Comparison of ENCODE assay signal across 15 mouse cellular contexts in the genomic region with DNA sequence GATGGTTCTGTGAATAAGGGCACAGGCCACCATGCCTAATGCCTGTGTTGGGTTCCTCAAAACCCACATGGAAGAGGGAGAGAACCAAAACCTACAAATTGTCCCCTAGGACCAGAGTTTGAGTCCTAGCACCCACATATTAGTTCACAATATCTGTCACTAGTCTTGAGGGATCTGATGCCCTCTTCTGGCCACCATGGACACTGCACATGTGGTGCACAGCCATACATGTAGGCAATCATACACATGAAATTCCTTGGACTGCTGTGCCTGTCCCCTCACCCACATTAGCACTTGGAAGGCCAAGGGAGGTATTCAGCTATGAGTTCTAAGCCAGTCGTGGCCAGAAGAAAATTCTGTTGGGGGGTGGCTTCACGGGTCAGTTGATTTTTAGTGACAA. TPM values are rescaled to one million over a fixed set of nuclear protein-coding genes. Genes with fewer than 3 reads are reported as not detected.
A peak's percentile ranks its signal among the peaks of the same experiment; 100 is the strongest.
DNase-seq lines count a peak whose midpoint lies in the region; ATAC-seq and TF ChIP-seq lines count a peak whose summit lies in the region.
"Had no signal": no experiment of that assay in that cellular context is flagged by ENCODE, and none has a peak within 500 bp of the region (broad histone marks: within the 10 kb centered on the region; RNA-seq: fewer than 3 reads in every experiment).

No protein-coding gene starts in this region.

- H3K9me3 ChIP-seq in hindbrain, postnatal 0 days (ENCODE audit: low read length) = 0 out of 2 replicates have a peak, but pooled peaks cover 2% of the 10 kb centered on the region
- peaks cover 4% of the 10 kb centered on the region; the same call in 1 of the 2 replicates for H3K9me3 ChIP-seq in hindbrain, embryonic 14.5 days (ENCODE audit: control insufficient read depth, low read length)

- H3K4me2 ChIP-seq in hindbrain, postnatal 0 days (ENCODE audit: low read depth, low read length) = no peak overlapping the region
- H3K4me2 ChIP-seq in hindbrain, embryonic 14.5 days (replicated peaks) = no peak overlapping the region
- H3K4me2 ChIP-seq: liver, embryonic 15.5 days had no signal

- no peak for TF ChIP-seq POLR2A in thymus, adult 2 months (IDR thresholded peaks at IDR 0.05; ENCODE audit: control insufficient read depth, extremely low read depth, insufficient read depth, low read length, poor library complexity)

- H3K4me3 ChIP-seq in hindbrain, postnatal 0 days (ENCODE audit: low read length) = no peak overlapping the region
- H3K4me3 ChIP-seq in hindbrain, embryonic 14.5 days (replicated peaks; ENCODE audit: low read length) = no peak overlapping the region
- no peak overlapping the region for H3K4me3 ChIP-seq in thymus, adult 2 months (ENCODE audit: control insufficient read depth, insufficient read depth, low read length)
- no peak overlapping the region for H3K4me3 ChIP-seq in brown adipose tissue, adult 24 weeks (ENCODE audit: insufficient read depth, low read depth, low read length)
- H3K4me3 ChIP-seq: liver, embryonic 15.5 days had no signal

- peak; percentile 29 for TF ChIP-seq CTCF in hindbrain, postnatal 0 days (IDR thresholded peaks at IDR 0.05; ENCODE audit: low read depth)
- no peak for TF ChIP-seq CTCF in thymus, adult 2 months (IDR thresholded peaks at IDR 0.05; ENCODE audit: borderline replicate concordance, control insufficient read depth, extremely low read depth, insufficient read depth, low read length, poor library complexity)

- H3K4me1 ChIP-seq in hindbrain, postnatal 0 days (ENCODE audit: insufficient read depth, low read length) = no peaks in the 10 kb centered on the region
- H3K4me1 ChIP-seq in hindbrain, embryonic 14.5 days (replicated peaks; ENCODE audit: control insufficient read depth, insufficient read depth, low read length) = no peaks in the 10 kb centered on the region
- no peaks in the 10 kb centered on the region for H3K4me1 ChIP-seq in thymus, adult 2 months (replicated peaks; ENCODE audit: control insufficient read depth, insufficient read depth, low read length)
- H3K4me1 ChIP-seq in brown adipose tissue, adult 24 weeks (ENCODE audit: control insufficient read depth, insufficient read depth, insufficient read length, low read length) = no peaks in the 10 kb centered on the region

- no peak for ATAC-seq in hindbrain, postnatal 0 days
- no peak for ATAC-seq in hindbrain, embryonic 14.5 days (ENCODE audit: low FRiP score)
- ATAC-seq: midbrain, embryonic 16.5 days had no signal

- 95% methylated on average over 2 of the region's 2 CpGs for WGBS in hindbrain, postnatal 0 days
- WGBS in hindbrain, embryonic 14.5 days = 96% methylated on average over 2 of the region's 2 CpGs
- WGBS in thymus, adult 2 months = 98% methylated on average over 2 of the region's 2 CpGs

- H3K27me3 ChIP-seq in hindbrain, postnatal 0 days (ENCODE audit: insufficient read depth, low read length) = no peaks in the 10 kb centered on the region
- no peaks in the 10 kb centered on the region for H3K27me3 ChIP-seq in hindbrain, embryonic 14.5 days (ENCODE audit: control insufficient read depth, insufficient read depth, low read length)
- H3K27me3 ChIP-seq in thymus, adult 2 months (ENCODE audit: control insufficient read depth, insufficient read depth, low read length) = no peaks in the 10 kb centered on the region
- H3K27me3 ChIP-seq: CH12.LX; liver, embryonic 15.5 days had no signal

- peaks cover 5% of the 10 kb centered on the region; the same call in 1 of the 2 replicates for H3K36me3 ChIP-seq in hindbrain, postnatal 0 days (ENCODE audit: insufficient read depth, low read length)
- peaks cover 17% of the 10 kb centered on the region for H3K36me3 ChIP-seq in hindbrain, embryonic 14.5 days (replicated peaks; ENCODE audit: control insufficient read depth, insufficient read depth)
- H3K36me3 ChIP-seq in thymus, adult 2 months (ENCODE audit: control insufficient read depth, insufficient read depth, low read length) = no peaks in the 10 kb centered on the region

- H3K9ac ChIP-seq in hindbrain, postnatal 0 days (replicated peaks; ENCODE audit: low read length) = no peak overlapping the region
- no peak overlapping the region for H3K9ac ChIP-seq in hindbrain, embryonic 14.5 days
- H3K9ac ChIP-seq: liver, embryonic 15.5 days had no signal

- DNase-seq in hindbrain, postnatal 0 days (ENCODE audit: low spot score) = no peak
- no peak for DNase-seq in hindbrain, embryonic 14.5 days (ENCODE audit: low spot score)
- DNase-seq in thymus, adult 2 months = peak; percentile 21
- no peak for DNase-seq in thymus, postnatal 0 days (ENCODE audit: low spot score)
- peak; percentile 34 for DNase-seq in thymus, postnatal 4 days
- no peak for DNase-seq in urinary bladder, postnatal 10 days (ENCODE audit: low spot score)
- DNase-seq in frontal cortex, postnatal 36 days (ENCODE audit: low spot score in 2 of 2) = no peak
- DNase-seq: adrenal gland, postnatal 36 days; gastrocnemius, postnatal 14 days; heart, postnatal 4 days; kidney, adult 9 months had no signal

- H3K27ac ChIP-seq in hindbrain, postnatal 0 days = no peak overlapping the region
- H3K27ac ChIP-seq in hindbrain, embryonic 14.5 days = no peak overlapping the region
- no peak overlapping the region for H3K27ac ChIP-seq in thymus, adult 2 months (ENCODE audit: control insufficient read depth, insufficient read depth, low read length)
- H3K27ac ChIP-seq in brown adipose tissue, adult 24 weeks (replicated peaks; ENCODE audit: low read depth, low read length) = peak overlapping the region; percentile 25; the same call in 1 of the 2 replicates
- H3K27ac ChIP-seq: liver, embryonic 15.5 days had no signal

RNA-seq across cellular contexts. Expression of a gene that starts 36.0 kb away (rescaled TPM):
- total RNA-seq in hindbrain, postnatal 0 days (2014; rRNA removed) = 4.9 and 5.7 TPM in 2 replicates
- 3.0 and 3.5 TPM in 2 replicates for polyA plus RNA-seq in hindbrain, postnatal 0 days (2015; fragmentation: Nextera tagmentation; extraction: Ambion mirVana)
- polyA plus RNA-seq in hindbrain, embryonic 14.5 days (2014; fragmentation: Nextera tagmentation; extraction: Ambion mirVana) = 3.8 and 4.3 TPM in 2 replicates
- 2.7 and 2.9 TPM in 2 replicates for polyA plus RNA-seq in thymus, adult 2 months (2012; rRNA removed)
- 1.2 and 1.6 TPM in 2 replicates for polyA plus RNA-seq in thymus, postnatal 0 days (2015; fragmentation: Nextera tagmentation; extraction: Ambion mirVana)
- 9.9 and 11.0 TPM in 2 replicates for polyA plus RNA-seq in brown adipose tissue, adult 24 weeks (2012; ENCODE audit: insufficient read depth, insufficient read length, missing spikeins)

Comparison
In these comparisons a context has a peak if more than half of its experiments do, and no peak if none do; other contexts are left out.
1. DNase-seq: peak in thymus, adult 2 months (single experiment) and thymus, postnatal 4 days (single experiment); none in hindbrain, postnatal 0 days (single experiment), hindbrain, embryonic 14.5 days (single experiment), thymus, postnatal 0 days (single experiment), urinary bladder, postnatal 10 days (single experiment) and frontal cortex, postnatal 36 days (0 of 2).